Mouse (Mus musculus): ENCODE measurements around the gene Lgi2.

DNA sequence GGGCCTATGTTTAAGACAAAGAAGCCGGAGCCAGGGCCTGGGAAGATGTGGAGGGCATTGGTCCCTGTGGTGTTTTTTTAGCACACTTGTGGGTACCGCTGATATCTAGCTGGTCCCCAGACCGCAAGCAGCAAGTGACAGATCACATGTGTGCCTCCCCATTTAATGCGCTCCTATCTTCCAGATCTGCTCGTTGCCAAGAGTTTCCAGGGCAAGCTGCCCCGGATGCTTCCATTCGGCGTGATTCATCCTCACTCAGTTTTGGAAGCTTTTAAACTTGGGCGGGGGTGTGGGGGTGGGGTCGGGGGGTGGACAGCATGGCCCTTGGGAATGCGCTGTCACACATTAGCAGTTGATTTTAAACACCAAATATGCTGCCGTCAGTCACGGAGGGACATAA lies 61.6 kb downstream of the Lgi2 start:
- TF ChIP-seq GATA1 (IDR thresholded peaks at IDR 0.05; ENCODE audit: low read length) (no peak), TAL1 (IDR thresholded peaks at IDR 0.05; ENCODE audit: low read length) (no peak)
